Mouse (Mus musculus) liver, embryonic 14.5 days (tissue): ENCODE data around the gene Slamf1.

Source experiments
- CTCF ChIP-seq: IDR thresholded peaks from 2 replicates; pipeline ENCODE4 v1.5.1; 2016; ENCODE audit warnings: antibody characterized with exemption, low read depth, control low read depth
- EP300 ChIP-seq: IDR thresholded peaks from 2 replicates; pipeline ENCODE4 v1.6.1; 2016; ENCODE audit warnings: antibody characterized with exemption, low read depth

- TF ChIP-seq CTCF (no peak), EP300 (no peak)
Measured at GRCm38 (mm10) chr1:171761853-171762448, 5.0 kb upstream of the Slamf1 start.
